Mouse (Mus musculus): ENCODE data around the gene Olfr606. TPM values are rescaled to one million over a fixed set of nuclear protein-coding genes. Genes with fewer than 3 reads are reported as not detected.

The Olfr606 gene
- not detected for total RNA-seq (2023)

DNA sequence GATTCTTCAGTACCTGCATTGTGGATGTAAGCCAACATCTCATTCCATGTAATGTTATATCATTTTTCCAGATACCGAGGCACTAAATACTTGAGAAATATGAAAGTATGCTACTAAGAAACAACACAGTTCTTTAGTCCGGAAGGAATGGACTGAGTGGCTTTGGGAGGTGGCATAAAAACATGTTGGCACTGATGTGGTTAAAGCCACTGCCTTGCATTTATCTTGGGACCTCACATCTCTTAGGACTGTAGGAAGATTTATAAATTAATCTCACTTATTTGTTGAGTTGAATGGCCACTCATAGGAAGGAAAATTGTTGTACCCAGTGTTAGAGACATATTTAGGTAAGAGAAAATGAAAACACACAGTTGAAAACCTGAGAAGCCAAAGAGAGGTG, at the start of gene Olfr606:
Olfr606 (plus strand) TSS at position 301 of the 400 bp plus-strand sequence.

DNA sequence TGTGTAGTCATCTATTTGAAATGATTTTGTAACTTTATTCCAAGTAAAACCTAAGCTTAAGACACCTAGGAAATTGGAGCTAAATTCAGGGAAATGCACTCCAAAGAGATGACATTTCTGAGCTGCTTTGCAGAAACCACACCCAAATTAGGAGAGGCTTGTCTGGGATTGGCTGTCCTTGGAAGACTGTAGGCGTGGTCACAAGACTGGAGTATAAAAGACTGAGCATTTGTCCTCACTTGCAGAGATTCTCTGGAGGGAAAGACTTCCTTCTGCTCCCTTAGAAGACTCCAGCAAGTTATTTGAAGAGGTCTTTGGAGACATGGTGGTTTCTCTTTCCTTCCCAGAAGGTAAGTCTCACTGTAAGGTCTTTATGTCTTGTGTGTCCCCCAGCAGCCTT, 34.1 kb upstream of the Olfr606 start, which contains the start of gene Usp17lc:
Usp17lc (plus strand) TSS at position 301 of the 400 bp plus-strand sequence.

DNA sequence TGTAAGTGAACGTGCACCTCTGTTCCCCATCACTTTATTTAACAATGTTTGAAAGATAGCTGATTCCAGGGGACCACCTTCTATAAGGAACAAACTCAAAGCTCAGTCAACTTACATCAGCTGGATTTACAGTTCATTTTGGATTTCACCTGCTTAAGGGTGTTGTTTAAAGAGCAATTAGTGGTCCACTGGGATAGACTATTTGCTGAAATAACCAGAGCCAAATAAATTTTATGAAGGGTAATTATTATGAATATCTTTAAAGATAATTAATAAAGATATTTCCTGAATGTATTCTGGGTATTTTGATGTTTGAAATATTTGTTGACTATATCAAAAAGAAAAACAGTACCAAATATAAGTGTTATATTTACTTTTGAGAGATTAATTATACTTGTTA, 3.5 kb upstream of the Olfr606 start, which contains the start of gene Olfr605:
Olfr605 (minus strand) TSS at position 101 of the 400 bp plus-strand sequence.

DNA sequence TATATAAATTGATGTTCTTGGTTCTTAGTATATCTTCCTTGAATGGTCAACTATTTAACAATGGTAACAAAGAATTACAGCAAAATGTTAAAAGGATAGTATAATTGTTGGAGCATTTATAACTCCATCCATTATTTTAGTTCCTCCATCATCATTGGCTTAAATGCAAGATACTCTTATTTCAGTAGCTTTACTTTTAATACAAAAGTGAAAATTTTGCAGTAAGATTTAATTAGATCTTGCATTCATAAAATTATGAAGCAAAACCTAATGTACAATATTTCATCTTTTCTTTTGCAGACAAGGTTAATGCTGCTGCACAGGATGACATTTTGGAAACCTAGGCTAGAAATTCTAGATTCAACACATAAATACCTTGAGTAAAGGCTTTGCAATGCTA, 20.7 kb downstream of the Olfr606 start, which contains the start of gene Olfr608:
Olfr608 (plus strand) TSS at position 301 of the 400 bp plus-strand sequence.

DNA sequence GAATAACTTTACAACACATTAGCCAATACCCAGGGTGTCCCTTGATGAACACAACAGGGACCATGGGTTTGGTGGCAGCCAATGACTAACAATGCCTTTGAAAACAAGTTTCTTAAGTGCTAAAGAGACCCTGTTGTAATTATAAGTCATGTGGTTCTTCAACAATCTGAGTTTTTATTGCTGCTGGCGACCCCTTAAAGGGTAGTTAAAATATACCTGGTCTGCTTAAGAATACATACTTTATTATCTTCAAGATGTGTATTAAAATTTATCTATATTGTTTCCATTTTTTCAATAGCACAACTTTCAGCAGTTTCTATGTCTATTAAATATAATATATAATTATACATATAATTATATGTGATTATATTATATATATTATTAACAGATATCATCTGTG, 49.1 kb downstream of the Olfr606 start, which contains the start of gene Olfr609:
Olfr609 (minus strand) TSS at position 101 of the 400 bp plus-strand sequence.

Other genes starting within 250 kb of the Olfr606 start
- not detected for gene Olfr593, start 237.2 kb upstream of the Olfr606 start, total RNA-seq (2023)
- gene Olfr594, start 232.1 kb upstream of the Olfr606 start, total RNA-seq (2023): not detected
- gene Usp17ld, start 196.5 kb upstream of the Olfr606 start, total RNA-seq (2023): not detected
- not detected for gene Olfr596, start 143.4 kb upstream of the Olfr606 start, total RNA-seq (2023)
- gene Olfr597, start 132.7 kb upstream of the Olfr606 start, total RNA-seq (2023): not detected
- gene Olfr598, start 125.5 kb upstream of the Olfr606 start, total RNA-seq (2023): not detected
- not detected for gene Olfr599, start 113.1 kb upstream of the Olfr606 start, total RNA-seq (2023)
- not detected for gene Olfr600, start 99.4 kb upstream of the Olfr606 start, total RNA-seq (2023)
- gene Olfr601, start 86.4 kb upstream of the Olfr606 start, total RNA-seq (2023): not detected
- gene Olfr603, start 62.9 kb upstream of the Olfr606 start, total RNA-seq (2023): not detected
- gene Usp17lc, start 34.0 kb upstream of the Olfr606 start, total RNA-seq (2023): not detected
- gene Olfr605, start 3.6 kb upstream of the Olfr606 start, total RNA-seq (2023): not detected
- not detected for gene Olfr607, start 15.1 kb downstream of the Olfr606 start, total RNA-seq (2023)
- gene Olfr608, start 20.8 kb downstream of the Olfr606 start, total RNA-seq (2023): not detected
- gene Olfr609, start 49.0 kb downstream of the Olfr606 start, total RNA-seq (2023): not detected
- gene Olfr610, start 63.1 kb downstream of the Olfr606 start, total RNA-seq (2023): not detected
- not detected for gene Olfr611, start 71.8 kb downstream of the Olfr606 start, total RNA-seq (2023)
- not detected for gene Olfr612, start 93.7 kb downstream of the Olfr606 start, total RNA-seq (2023)
- gene Olfr613, start 99.0 kb downstream of the Olfr606 start, total RNA-seq (2023): not detected
- gene Olfr615, start 107.0 kb downstream of the Olfr606 start, total RNA-seq (2023): not detected
- not detected for gene Olfr616, start 120.1 kb downstream of the Olfr606 start, total RNA-seq (2023)
- not detected for gene Olfr617, start 124.0 kb downstream of the Olfr606 start, total RNA-seq (2023)
- gene Olfr618, start 141.1 kb downstream of the Olfr606 start, total RNA-seq (2023): not detected
- gene Olfr619, start 151.5 kb downstream of the Olfr606 start, total RNA-seq (2023): not detected
- not detected for gene Olfr620, start 163.5 kb downstream of the Olfr606 start, total RNA-seq (2023)
- not detected for gene Olfr622, start 193.7 kb downstream of the Olfr606 start, total RNA-seq (2023)
- gene Olfr623, start 214.7 kb downstream of the Olfr606 start, total RNA-seq (2023): not detected
- not detected for gene Olfr624, start 222.1 kb downstream of the Olfr606 start, total RNA-seq (2023)
- not detected for gene Olfr625-ps1, start 233.7 kb downstream of the Olfr606 start, total RNA-seq (2023)

Data from T-cell, adult 66 days (primary cell).